In genomic region chr17:69770046-69770445, GRCm38 (mm10) we compare ENCODE assay signal across 13 mouse cellular contexts.
DNase-seq lines count a peak whose midpoint lies in the region; ATAC-seq and TF ChIP-seq lines count a peak whose summit lies in the region.
"Had no signal": no experiment of that assay in that cellular context is flagged by ENCODE, and none has a peak within 500 bp of the region (broad histone marks: within the 10 kb centered on the region; RNA-seq: fewer than 3 reads in every experiment).

No protein-coding gene starts in this region.

- no peak overlapping the region for H3K4me2 ChIP-seq in forebrain, postnatal 0 days (ENCODE audit: low read depth)
- H3K4me2 ChIP-seq in intestine, embryonic 16.5 days (ENCODE audit: low read depth, low read length) = no peak overlapping the region
- no peak overlapping the region for H3K4me2 ChIP-seq in midbrain, embryonic 11.5 days
- H3K4me2 ChIP-seq: liver, embryonic 12.5 days had no signal

- peak; percentile 72 for ATAC-seq in forebrain, postnatal 0 days
- ATAC-seq in intestine, embryonic 16.5 days = no peak
- ATAC-seq in midbrain, embryonic 11.5 days (ENCODE audit: low FRiP score) = no peak
- ATAC-seq: hindbrain, embryonic 16.5 days; liver, embryonic 12.5 days had no signal

- peak; percentile 14 for DNase-seq in cerebellum, adult 8-10 months
- peak; percentile 65 for DNase-seq in forebrain, postnatal 0 days
- DNase-seq in layer of hippocampus, postnatal 10 days (ENCODE audit: low spot score in 2 of 2) = peak; percentile 28 to 36
- DNase-seq in right cerebral cortex, adult 2 months (ENCODE audit: low spot score in 2 of 2) = peak; percentile 58
- no peak for DNase-seq in spleen, postnatal 14 days (ENCODE audit: low spot score in 2 of 2)
- no peak for DNase-seq in midbrain, embryonic 11.5 days (ENCODE audit: low spot score, missing footprints)
- DNase-seq: gastrocnemius, adult 2 months; kidney, postnatal 4 days; lung, postnatal 4 days had no signal

- H3K9me3 ChIP-seq in forebrain, postnatal 0 days (ENCODE audit: low read length) = no peaks in the 10 kb centered on the region
- H3K9me3 ChIP-seq in intestine, embryonic 16.5 days (ENCODE audit: control insufficient read depth, low read length) = no peaks in the 10 kb centered on the region
- no peaks in the 10 kb centered on the region for H3K9me3 ChIP-seq in midbrain, embryonic 11.5 days (ENCODE audit: control insufficient read depth, low read length)

- H3K36me3 ChIP-seq in forebrain, postnatal 0 days (ENCODE audit: insufficient read depth) = no peaks in the 10 kb centered on the region
- no peaks in the 10 kb centered on the region for H3K36me3 ChIP-seq in intestine, embryonic 16.5 days (ENCODE audit: control insufficient read depth, insufficient read depth, low read length)
- no peaks in the 10 kb centered on the region for H3K36me3 ChIP-seq in midbrain, embryonic 11.5 days (ENCODE audit: control insufficient read depth, insufficient read depth, low read length)
- H3K36me3 ChIP-seq: liver, embryonic 12.5 days had no signal

- H3K9ac ChIP-seq in forebrain, postnatal 0 days = no peak overlapping the region
- no peak overlapping the region for H3K9ac ChIP-seq in intestine, embryonic 16.5 days (ENCODE audit: low read depth, low read length)
- no peak overlapping the region for H3K9ac ChIP-seq in midbrain, embryonic 11.5 days (ENCODE audit: low read length)
- H3K9ac ChIP-seq: liver, embryonic 12.5 days had no signal

- H3K27me3 ChIP-seq in forebrain, postnatal 0 days (ENCODE audit: insufficient read depth, low read length) = no peaks in the 10 kb centered on the region
- no peaks in the 10 kb centered on the region for H3K27me3 ChIP-seq in intestine, embryonic 16.5 days (replicated peaks; ENCODE audit: control insufficient read depth, insufficient read depth, low read length)
- no peaks in the 10 kb centered on the region for H3K27me3 ChIP-seq in midbrain, embryonic 11.5 days (ENCODE audit: control insufficient read depth, insufficient read depth, low read length)
- H3K27me3 ChIP-seq: liver, embryonic 12.5 days had no signal

- TF ChIP-seq CTCF in forebrain, postnatal 0 days (IDR thresholded peaks at IDR 0.05; ENCODE audit: low read depth) = no peak

- no peak overlapping the region for H3K4me3 ChIP-seq in forebrain, postnatal 0 days (ENCODE audit: low read depth, low read length)
- H3K4me3 ChIP-seq in intestine, embryonic 16.5 days (ENCODE audit: low read length) = no peak overlapping the region
- no peak overlapping the region for H3K4me3 ChIP-seq in midbrain, embryonic 11.5 days (ENCODE audit: low read depth, low read length)
- H3K4me3 ChIP-seq: gastrocnemius, adult 2 months; liver, embryonic 12.5 days; myocyte had no signal

- H3K27ac ChIP-seq in forebrain, postnatal 0 days (ENCODE audit: low read depth, low read length) = peak overlapping the region; percentile 75
- no peak overlapping the region for H3K27ac ChIP-seq in intestine, embryonic 16.5 days (ENCODE audit: low read length)
- no peak overlapping the region for H3K27ac ChIP-seq in midbrain, embryonic 11.5 days (ENCODE audit: low read depth, low read length)
- H3K27ac ChIP-seq: gastrocnemius, adult 2 months; liver, embryonic 12.5 days had no signal

- WGBS in forebrain, postnatal 0 days = 48% methylated on average over 4 of the region's 4 CpGs
- 75% methylated on average over 4 of the region's 4 CpGs for WGBS in intestine, embryonic 16.5 days
- 85% methylated on average over 4 of the region's 4 CpGs for WGBS in midbrain, embryonic 11.5 days

- peaks cover 9% of the 10 kb centered on the region for H3K4me1 ChIP-seq in forebrain, postnatal 0 days (ENCODE audit: insufficient read depth)
- H3K4me1 ChIP-seq in intestine, embryonic 16.5 days (ENCODE audit: control insufficient read depth, insufficient read depth, low read length) = no peaks in the 10 kb centered on the region
- H3K4me1 ChIP-seq in midbrain, embryonic 11.5 days (ENCODE audit: control insufficient read depth, insufficient read depth, low read length) = no peaks in the 10 kb centered on the region
- H3K4me1 ChIP-seq: liver, embryonic 12.5 days had no signal

Comparison
In these comparisons a context has a peak if more than half of its experiments do, and no peak if none do; other contexts are left out.
1. DNase-seq: peak in cerebellum, adult 8-10 months (single experiment), forebrain, postnatal 0 days (single experiment), layer of hippocampus, postnatal 10 days (2 of 2) and right cerebral cortex, adult 2 months (2 of 2); none in spleen, postnatal 14 days (0 of 2) and midbrain, embryonic 11.5 days (single experiment).